10 mouse cellular contexts compared by ENCODE assay signal in genomic region chr8:84182833-84183232, GRCm38 (mm10). TPM values are rescaled to one million over a fixed set of nuclear protein-coding genes. Genes with fewer than 3 reads are reported as not detected.
A peak's percentile ranks its signal among the peaks of the same experiment; 100 is the strongest.
DNase-seq lines count a peak whose midpoint lies in the region; ATAC-seq and TF ChIP-seq lines count a peak whose summit lies in the region.
"Had no signal": no experiment of that assay in that cellular context is flagged by ENCODE, and none has a peak within 500 bp of the region (broad histone marks: within the 10 kb centered on the region; RNA-seq: fewer than 3 reads in every experiment).

No protein-coding gene starts in this region.

- no peak for TF ChIP-seq POLR2A in bone marrow, adult 2 months (IDR thresholded peaks at IDR 0.05; ENCODE audit: borderline replicate concordance, control insufficient read depth, low read depth, low read length)

- no peaks in the 10 kb centered on the region for H3K9me3 ChIP-seq in heart, embryonic 15.5 days (replicated peaks)
- H3K9me3 ChIP-seq in hindbrain, embryonic 11.5 days (ENCODE audit: control insufficient read depth, low read length), result no peaks in the 10 kb centered on the region
- no peaks in the 10 kb centered on the region for H3K9me3 ChIP-seq in midbrain, embryonic 11.5 days (ENCODE audit: control insufficient read depth, low read length)
- H3K9me3 ChIP-seq: G1E had no signal

- H3K4me3 ChIP-seq in heart, embryonic 15.5 days, result peak overlapping the region; percentile 63
- H3K4me3 ChIP-seq in bone marrow, adult 2 months (replicated peaks; ENCODE audit: control insufficient read depth, low read depth, low read length), result peak overlapping the region; percentile 0
- H3K4me3 ChIP-seq in hindbrain, embryonic 11.5 days (ENCODE audit: low read depth, low read length), result peak overlapping the region; percentile 86
- peak overlapping the region; percentile 88 for H3K4me3 ChIP-seq in midbrain, embryonic 11.5 days (ENCODE audit: low read depth, low read length)

- no peaks in the 10 kb centered on the region for H3K27me3 ChIP-seq in heart, embryonic 15.5 days
- H3K27me3 ChIP-seq in hindbrain, embryonic 11.5 days (ENCODE audit: control insufficient read depth, insufficient read depth, low read length), result peaks cover 2% of the 10 kb centered on the region; the same call in 1 of the 2 replicates
- peaks cover 8% of the 10 kb centered on the region; the same call in 1 of the 2 replicates for H3K27me3 ChIP-seq in midbrain, embryonic 11.5 days (ENCODE audit: control insufficient read depth, insufficient read depth, low read length)

- H3K27ac ChIP-seq in heart, embryonic 15.5 days, result peak overlapping the region; percentile 75; the same call in 1 of the 2 replicates
- H3K27ac ChIP-seq in bone marrow, adult 2 months (ENCODE audit: control insufficient read depth, insufficient read depth, low read depth, low read length, poor library complexity), result no peak overlapping the region
- H3K27ac ChIP-seq in hindbrain, embryonic 11.5 days (ENCODE audit: low read depth, low read length), result peak overlapping the region; percentile 90; the same call in 1 of the 2 replicates
- H3K27ac ChIP-seq in midbrain, embryonic 11.5 days (ENCODE audit: low read depth, low read length), result peak overlapping the region; percentile 80

- no peaks in the 10 kb centered on the region for H3K36me3 ChIP-seq in heart, embryonic 15.5 days
- H3K36me3 ChIP-seq in hindbrain, embryonic 11.5 days (ENCODE audit: control insufficient read depth, insufficient read depth, low read length), result no peaks in the 10 kb centered on the region; the same call in 1 of the 2 replicates
- H3K36me3 ChIP-seq in midbrain, embryonic 11.5 days (ENCODE audit: control insufficient read depth, insufficient read depth, low read length), result no peaks in the 10 kb centered on the region
- H3K36me3 ChIP-seq: G1E had no signal

- DNase-seq in heart, postnatal 25 days (ENCODE audit: low spot score), result no peak
- DNase-seq in hindbrain, embryonic 11.5 days (ENCODE audit: low spot score), result no peak
- DNase-seq in midbrain, embryonic 11.5 days (ENCODE audit: low spot score, missing footprints), result peak; percentile 83
- DNase-seq in left cerebral cortex, adult 9 months (ENCODE audit: low spot score in 2 of 2), result no peak
- DNase-seq in Muller cell, postnatal 12 days (ENCODE audit: inconsistent ontology term), result no peak
- no peak for DNase-seq in left cerebral cortex, postnatal 4 days

- intact Hi-C loops in heart, postnatal 25 days (cut with DNase I), result loop anchor here (5.0 to 10.0 kb wide), 2 partner anchors 52 to 141 kb away; partner anchors contain the start of genes Il27ra, Rln3 and Zswim4
- intact Hi-C loops in left cerebral cortex, postnatal 4 days (cut with DNase I), result loop anchor here (10.0 kb wide), 1 partner anchor 168 kb away; the partner anchor contains the start of gene 2210011C24Rik

- H3K9ac ChIP-seq in heart, embryonic 15.5 days, result peak overlapping the region; percentile 77
- peak overlapping the region; percentile 100 for H3K9ac ChIP-seq in hindbrain, embryonic 11.5 days (ENCODE audit: low read depth, low read length)
- H3K9ac ChIP-seq in midbrain, embryonic 11.5 days (ENCODE audit: low read length), result peak overlapping the region; percentile 100

- WGBS in heart, embryonic 15.5 days, result 45% methylated on average over 4 of the region's 4 CpGs
- WGBS in bone marrow, adult 2 months, result 35% methylated on average over 4 of the region's 4 CpGs
- 64% methylated on average over 4 of the region's 4 CpGs for WGBS in hindbrain, embryonic 11.5 days
- 58% methylated on average over 4 of the region's 4 CpGs for WGBS in midbrain, embryonic 11.5 days

- TF ChIP-seq CTCF in bone marrow, adult 2 months (IDR thresholded peaks at IDR 0.05; ENCODE audit: control insufficient read depth, insufficient read depth, low read length), result no peak

- peaks cover 60% of the 10 kb centered on the region for H3K4me1 ChIP-seq in heart, embryonic 15.5 days (replicated peaks)
- no peaks in the 10 kb centered on the region; the same call in 1 of the 2 replicates for H3K4me1 ChIP-seq in bone marrow, adult 2 months (ENCODE audit: control insufficient read depth, insufficient read depth, low read length)
- peaks cover 22% of the 10 kb centered on the region; the same call in 1 of the 2 replicates for H3K4me1 ChIP-seq in hindbrain, embryonic 11.5 days (replicated peaks; ENCODE audit: control insufficient read depth, insufficient read depth, low read length)
- peaks cover 52% of the 10 kb centered on the region for H3K4me1 ChIP-seq in midbrain, embryonic 11.5 days (ENCODE audit: control insufficient read depth, insufficient read depth, low read length)

- ATAC-seq in heart, embryonic 15.5 days (replicated peaks; ENCODE audit: insufficient number of reproducible peaks, insufficient read depth, low FRiP score, low read depth), result no peak
- no peak for ATAC-seq in hindbrain, embryonic 11.5 days (ENCODE audit: low FRiP score)
- no peak for ATAC-seq in midbrain, embryonic 11.5 days (ENCODE audit: low FRiP score)

- peak overlapping the region; percentile 86 for H3K4me2 ChIP-seq in heart, embryonic 15.5 days
- peak overlapping the region; percentile 83 for H3K4me2 ChIP-seq in hindbrain, embryonic 11.5 days (replicated peaks; ENCODE audit: low read depth, low read length)
- H3K4me2 ChIP-seq in midbrain, embryonic 11.5 days, result peak overlapping the region; percentile 91

RNA-seq across cellular contexts. Expression of gene Nanos3, which starts 2.2 kb away (rescaled TPM):
- polyA plus RNA-seq in heart, embryonic 15.5 days (2015; fragmentation: Nextera tagmentation; extraction: Ambion mirVana), result 1.4 and 1.6 TPM in 2 replicates
- 1 to 10 TPM in 1 of 2 experiments, under 1 TPM in 1; 0.73 to 1.4 TPM for total RNA-seq in heart, postnatal 25 days (2021)
- 3.0 TPM in 1 of 2 replicates, not detected in the other for polyA plus RNA-seq in bone marrow, adult 2 months (2011; ENCODE audit: insufficient read depth, insufficient read length, low replicate concordance, missing spikeins)
- polyA plus RNA-seq in hindbrain, embryonic 11.5 days (2014; fragmentation: Nextera tagmentation; extraction: Ambion mirVana), result 4.5 and 5.6 TPM in 2 replicates
- 4.7 and 4.9 TPM in 2 replicates for polyA plus RNA-seq in midbrain, embryonic 11.5 days (2014; fragmentation: Nextera tagmentation; extraction: Ambion mirVana)
- total RNA-seq in left cerebral cortex, postnatal 4 days (2021), result 10 to 100 TPM in 1 of 2 experiments, 1 to 10 TPM in 1; 8.1 to 11.4 TPM
- total RNA-seq: G1E had no signal
- polyA plus RNA-seq: G1E had no signal

RNA-seq across cellular contexts. Expression of gene 4930432K21Rik, which starts 35.0 kb away (rescaled TPM):
- 0.60 and 0.77 TPM in 2 replicates for polyA plus RNA-seq in heart, embryonic 15.5 days (2015; fragmentation: Nextera tagmentation; extraction: Ambion mirVana)
- under 1 TPM; 0.10 to 0.28 TPM for total RNA-seq in heart, postnatal 25 days (2021)
- not detected in 2 replicates for polyA plus RNA-seq in bone marrow, adult 2 months (2011; ENCODE audit: insufficient read depth, insufficient read length, low replicate concordance, missing spikeins)
- 0.57 and 0.88 TPM in 2 replicates for polyA plus RNA-seq in hindbrain, embryonic 11.5 days (2014; fragmentation: Nextera tagmentation; extraction: Ambion mirVana)
- polyA plus RNA-seq in midbrain, embryonic 11.5 days (2014; fragmentation: Nextera tagmentation; extraction: Ambion mirVana), result 0.83 and 0.86 TPM in 2 replicates
- total RNA-seq in left cerebral cortex, postnatal 4 days (2021), result 1 to 10 TPM; 1.7 to 2.1 TPM

RNA-seq across cellular contexts. Expression of gene Cc2d1a, which starts 35.1 kb away (rescaled TPM):
- 11.9 and 18.7 TPM in 2 replicates for polyA plus RNA-seq in heart, embryonic 15.5 days (2015; fragmentation: Nextera tagmentation; extraction: Ambion mirVana)
- total RNA-seq in heart, postnatal 25 days (2021), result 10 to 100 TPM; 10.3 to 11.8 TPM
- polyA plus RNA-seq in bone marrow, adult 2 months (2011; ENCODE audit: insufficient read depth, insufficient read length, low replicate concordance, missing spikeins), result 10.9 and 18.5 TPM in 2 replicates
- polyA plus RNA-seq in hindbrain, embryonic 11.5 days (2014; fragmentation: Nextera tagmentation; extraction: Ambion mirVana), result 8.5 and 8.8 TPM in 2 replicates
- 7.6 and 8.9 TPM in 2 replicates for polyA plus RNA-seq in midbrain, embryonic 11.5 days (2014; fragmentation: Nextera tagmentation; extraction: Ambion mirVana)
- total RNA-seq in left cerebral cortex, postnatal 4 days (2021), result 10 to 100 TPM; 74.9 to 80.8 TPM

RNA-seq across cellular contexts. Expression of gene Zswim4, which starts 54.0 kb away (rescaled TPM):
- polyA plus RNA-seq in heart, embryonic 15.5 days (2015; fragmentation: Nextera tagmentation; extraction: Ambion mirVana), result 7.6 and 9.7 TPM in 2 replicates
- 1 to 10 TPM; 8.2 to 8.8 TPM for total RNA-seq in heart, postnatal 25 days (2021)
- 2.0 and 4.0 TPM in 2 replicates for polyA plus RNA-seq in bone marrow, adult 2 months (2011; ENCODE audit: insufficient read depth, insufficient read length, low replicate concordance, missing spikeins)
- polyA plus RNA-seq in hindbrain, embryonic 11.5 days (2014; fragmentation: Nextera tagmentation; extraction: Ambion mirVana), result 22.5 and 26.1 TPM in 2 replicates
- 19.4 and 24.7 TPM in 2 replicates for polyA plus RNA-seq in midbrain, embryonic 11.5 days (2014; fragmentation: Nextera tagmentation; extraction: Ambion mirVana)
- 10 to 100 TPM; 22.9 to 23.3 TPM for total RNA-seq in left cerebral cortex, postnatal 4 days (2021)

RNA-seq across cellular contexts. Expression of gene Podnl1, which starts 57.0 kb away (rescaled TPM):
- polyA plus RNA-seq in heart, embryonic 15.5 days (2015; fragmentation: Nextera tagmentation; extraction: Ambion mirVana), result 0.04 and 0.29 TPM in 2 replicates
- total RNA-seq in heart, postnatal 25 days (2021), result not detected
- 5.8 and 7.6 TPM in 2 replicates for polyA plus RNA-seq in bone marrow, adult 2 months (2011; ENCODE audit: insufficient read depth, insufficient read length, low replicate concordance, missing spikeins)
- 0.17 and 0.23 TPM in 2 replicates for polyA plus RNA-seq in hindbrain, embryonic 11.5 days (2014; fragmentation: Nextera tagmentation; extraction: Ambion mirVana)
- 0.25 and 0.32 TPM in 2 replicates for polyA plus RNA-seq in midbrain, embryonic 11.5 days (2014; fragmentation: Nextera tagmentation; extraction: Ambion mirVana)
- not detected for total RNA-seq in left cerebral cortex, postnatal 4 days (2021)
- total RNA-seq: G1E; layer of hippocampus, adult 18-20 months had no signal

Comparison
In these comparisons a context has a peak if more than half of its experiments do, and no peak if none do; other contexts are left out.
1. H3K4me3 ChIP-seq: peak in every context shown above with its lines; median percentile 88 in midbrain, embryonic 11.5 days; 86 in hindbrain, embryonic 11.5 days; 63 in heart, embryonic 15.5 days; 0 in bone marrow, adult 2 months.